8 mouse cellular contexts compared by ENCODE assay signal in genomic region chr15:63998410-63998765, GRCm38 (mm10).
DNase-seq lines count a peak whose midpoint lies in the region; ATAC-seq and TF ChIP-seq lines count a peak whose summit lies in the region.

No protein-coding gene starts in this region.

- peaks cover 3% of the 10 kb centered on the region; the same call in 1 of the 2 replicates for H3K4me1 ChIP-seq in lung, postnatal 0 days (ENCODE audit: insufficient read depth, low read depth, low read length)
- peaks cover 14% of the 10 kb centered on the region for H3K4me1 ChIP-seq in limb, embryonic 15.5 days
- peaks cover 11% of the 10 kb centered on the region for H3K4me1 ChIP-seq in stomach, embryonic 15.5 days

- WGBS in lung, postnatal 0 days = under 1% methylated on average over 16 of the region's 16 CpGs
- WGBS in limb, embryonic 15.5 days = 1% methylated on average over 16 of the region's 16 CpGs
- 2% methylated on average over 16 of the region's 16 CpGs for WGBS in stomach, embryonic 15.5 days

- TF ChIP-seq EP300 in lung, postnatal 0 days (IDR thresholded peaks at IDR 0.05) = no peak

- intact Hi-C loops in left cerebral cortex, postnatal 10 days (cut with DNase I) = loop anchor here (5.0 kb wide), 2 partner anchors 64 to 109 kb away; partner anchors contain the start of gene Fam49b

- no peaks in the 10 kb centered on the region for H3K9me3 ChIP-seq in lung, postnatal 0 days (ENCODE audit: low read length)
- no peaks in the 10 kb centered on the region for H3K9me3 ChIP-seq in limb, embryonic 15.5 days
- H3K9me3 ChIP-seq in stomach, embryonic 15.5 days = no peaks in the 10 kb centered on the region

- H3K4me3 ChIP-seq in lung, postnatal 0 days (ENCODE audit: low read depth, low read length) = peak overlapping the region; percentile 81
- H3K4me3 ChIP-seq in limb, embryonic 15.5 days = peak overlapping the region; percentile 70
- H3K4me3 ChIP-seq in stomach, embryonic 15.5 days (replicated peaks) = peak overlapping the region; percentile 73

- H3K36me3 ChIP-seq in lung, postnatal 0 days (ENCODE audit: insufficient read depth, low read length) = no peaks in the 10 kb centered on the region
- no peaks in the 10 kb centered on the region for H3K36me3 ChIP-seq in limb, embryonic 15.5 days
- H3K36me3 ChIP-seq in stomach, embryonic 15.5 days = no peaks in the 10 kb centered on the region

- peak overlapping the region; percentile 97 for H3K4me2 ChIP-seq in lung, postnatal 0 days (replicated peaks; ENCODE audit: low read depth, low read length)
- H3K4me2 ChIP-seq in limb, embryonic 15.5 days = peak overlapping the region; percentile 75
- peak overlapping the region; percentile 79 for H3K4me2 ChIP-seq in stomach, embryonic 15.5 days

- TF ChIP-seq CTCF in lung, postnatal 0 days (IDR thresholded peaks at IDR 0.05) = no peak; the same call in 1 of the 2 replicates

- no peaks in the 10 kb centered on the region for H3K27me3 ChIP-seq in lung, postnatal 0 days (replicated peaks; ENCODE audit: insufficient read depth, low read length)
- H3K27me3 ChIP-seq in limb, embryonic 15.5 days = no peaks in the 10 kb centered on the region
- no peaks in the 10 kb centered on the region for H3K27me3 ChIP-seq in stomach, embryonic 15.5 days (replicated peaks)

- peak overlapping the region; percentile 73 for H3K9ac ChIP-seq in lung, postnatal 0 days (replicated peaks; ENCODE audit: low read depth)
- peak overlapping the region; percentile 35 for H3K9ac ChIP-seq in limb, embryonic 15.5 days
- peak overlapping the region; percentile 41; the same call in 1 of the 2 replicates for H3K9ac ChIP-seq in stomach, embryonic 15.5 days

- DNase-seq in lung, postnatal 0 days (ENCODE audit: low spot score) = no peak
- no peak for DNase-seq in lung, adult 18-20 months
- no peak for DNase-seq in gastrocnemius, adult 8-10 months (ENCODE audit: low spot score in 2 of 2)
- no peak for DNase-seq in left cerebral cortex, postnatal 10 days (ENCODE audit: extremely low spot score in 1 of 2, low spot score in 2 of 2)
- no peak for DNase-seq in cerebellum, postnatal 36 days

- ATAC-seq in lung, postnatal 0 days = peak; percentile 59
- peak; percentile 50 for ATAC-seq in erythroid progenitor cell, adult 5-6 weeks (replicated peaks; ENCODE audit: low FRiP score, poor library complexity, severe bottlenecking)
- peak; percentile 59 for ATAC-seq in limb, embryonic 15.5 days (ENCODE audit: insufficient number of reproducible peaks, low FRiP score, low TSS enrichment, low read depth)
- ATAC-seq in stomach, embryonic 15.5 days (ENCODE audit: insufficient read depth, low FRiP score, low read depth) = peak; percentile 63

- H3K27ac ChIP-seq in lung, postnatal 0 days (ENCODE audit: low read length) = peak overlapping the region; percentile 92
- H3K27ac ChIP-seq in limb, embryonic 15.5 days = peak overlapping the region; percentile 89
- peak overlapping the region; percentile 91 for H3K27ac ChIP-seq in stomach, embryonic 15.5 days
